Mouse (Mus musculus): ENCODE data around the gene F5. TPM values are rescaled to one million over a fixed set of nuclear protein-coding genes. Genes with fewer than 3 reads are reported as not detected.

Gene F5
- polyA plus RNA-seq, 1 experiment from 2014 or later = 28.2 TPM

GRCm38 (mm10) chr1:164251438-164251837 lies 99.8 kb downstream of the F5 start:
- H3K4me2 ChIP-seq (ENCODE audit: low read depth, low read length) = peak overlapping the region; percentile 94
- 60% methylated on average over 1 of the region's 1 CpGs for WGBS (ENCODE audit: insufficient replicate concordance)
- H3K27me3 ChIP-seq (ENCODE audit: insufficient read depth, low read length) = no peaks in the 10 kb centered on the region
- no peaks in the 10 kb centered on the region for H3K9me3 ChIP-seq (ENCODE audit: low read length)
- no peak for TF ChIP-seq EP300 (IDR thresholded peaks at IDR 0.05; ENCODE audit: low read depth)
- no peak for TF ChIP-seq CTCF (IDR thresholded peaks at IDR 0.05; ENCODE audit: low read depth)
- peak overlapping the region; percentile 90 for H3K4me3 ChIP-seq (ENCODE audit: low read depth, low read length)
- no peak for DNase-seq
- peak overlapping the region; percentile 95 for H3K27ac ChIP-seq (ENCODE audit: low read depth)
- peaks cover 34% of the 10 kb centered on the region for H3K4me1 ChIP-seq (ENCODE audit: insufficient read depth)
- peak overlapping the region; percentile 92; the same call in 1 of the 2 replicates for H3K9ac ChIP-seq (replicated peaks)
- peaks cover 3% of the 10 kb centered on the region; the same call in 1 of the 2 replicates for H3K36me3 ChIP-seq (replicated peaks; ENCODE audit: insufficient read depth, low read length)
- no peak for ATAC-seq

GRCm38 (mm10) chr1:164252551-164252950 lies 100.9 kb downstream of the F5 start:
- ATAC-seq = no peak
- TF ChIP-seq CTCF (IDR thresholded peaks at IDR 0.05; ENCODE audit: low read depth) (no peak), EP300 (IDR thresholded peaks at IDR 0.05; ENCODE audit: low read depth) (peak; percentile 30)
- H3K27me3 ChIP-seq (ENCODE audit: insufficient read depth, low read length) = no peaks in the 10 kb centered on the region
- no peak overlapping the region for H3K9ac ChIP-seq (replicated peaks)
- 53% methylated on average over 5 of the region's 5 CpGs for WGBS (ENCODE audit: insufficient replicate concordance)
- peak overlapping the region; percentile 94 for H3K4me2 ChIP-seq (ENCODE audit: low read depth, low read length)
- H3K4me3 ChIP-seq (ENCODE audit: low read depth, low read length) = peak overlapping the region; percentile 25
- H3K36me3 ChIP-seq (replicated peaks; ENCODE audit: insufficient read depth, low read length) = peaks cover 12% of the 10 kb centered on the region; the same call in 1 of the 2 replicates
- DNase-seq = peak; percentile 41
- H3K27ac ChIP-seq (ENCODE audit: low read depth) = peak overlapping the region; percentile 95
- no peaks in the 10 kb centered on the region for H3K9me3 ChIP-seq (ENCODE audit: low read length)
- peaks cover 30% of the 10 kb centered on the region for H3K4me1 ChIP-seq (ENCODE audit: insufficient read depth)

GRCm38 (mm10) chr1:164254836-164255235 lies 103.2 kb downstream of the F5 start:
- 47% methylated on average over 3 of the region's 3 CpGs for WGBS (ENCODE audit: insufficient replicate concordance)
- H3K4me2 ChIP-seq (ENCODE audit: low read depth, low read length) = no peak overlapping the region
- ATAC-seq (peak; percentile 38), DNase-seq (peak; percentile 30)
- peaks cover 23% of the 10 kb centered on the region for H3K4me1 ChIP-seq (ENCODE audit: insufficient read depth)
- H3K4me3 ChIP-seq (ENCODE audit: low read depth, low read length) = no peak overlapping the region
- TF ChIP-seq CTCF (IDR thresholded peaks at IDR 0.05; ENCODE audit: low read depth) = no peak
- no peak for TF ChIP-seq EP300 (IDR thresholded peaks at IDR 0.05; ENCODE audit: low read depth)
- H3K36me3 ChIP-seq (replicated peaks; ENCODE audit: insufficient read depth, low read length) = peaks cover 20% of the 10 kb centered on the region
- H3K27ac ChIP-seq (ENCODE audit: low read depth) = no peak overlapping the region
- no peak overlapping the region for H3K9ac ChIP-seq (replicated peaks)
- no peaks in the 10 kb centered on the region for H3K9me3 ChIP-seq (ENCODE audit: low read length)
- H3K27me3 ChIP-seq (ENCODE audit: insufficient read depth, low read length) = no peaks in the 10 kb centered on the region

GRCm38 (mm10) chr1:164260171-164261028 lies 108.8 kb downstream of the F5 start:
- no peak for TF ChIP-seq CTCF (IDR thresholded peaks at IDR 0.05; ENCODE audit: low read depth)
- no peak for TF ChIP-seq EP300 (IDR thresholded peaks at IDR 0.05; ENCODE audit: low read depth)
- Histone ChIP-seq H3K9me3 (ENCODE audit: low read length) (no peaks in the 10 kb centered on the region), H3K27ac (ENCODE audit: low read depth) (no peak overlapping the region), H3K4me2 (ENCODE audit: low read depth, low read length) (no peak overlapping the region), H3K4me3 (ENCODE audit: low read depth, low read length) (no peak overlapping the region), H3K27me3 (ENCODE audit: insufficient read depth, low read length) (no peaks in the 10 kb centered on the region), H3K9ac (replicated peaks) (no peak overlapping the region), H3K36me3 (replicated peaks; ENCODE audit: insufficient read depth, low read length) (peaks cover 41% of the 10 kb centered on the region), H3K4me1 (ENCODE audit: insufficient read depth) (peaks cover 4% of the 10 kb centered on the region; the same call in 1 of the 2 replicates)
- WGBS (ENCODE audit: insufficient replicate concordance) = 66% methylated on average over 16 of the region's 16 CpGs
- no peak for DNase-seq
- ATAC-seq = peak; percentile 23; the same call in 1 of the 2 replicates

- Histone ChIP-seq H3K9ac (replicated peaks) (no peak overlapping the region), H3K9me3 (ENCODE audit: low read length) (no peaks in the 10 kb centered on the region), H3K27me3 (ENCODE audit: insufficient read depth, low read length) (no peaks in the 10 kb centered on the region), H3K4me3 (ENCODE audit: low read depth, low read length) (no peak overlapping the region), H3K4me2 (ENCODE audit: low read depth, low read length) (no peak overlapping the region), H3K27ac (ENCODE audit: low read depth) (no peak overlapping the region), H3K4me1 (ENCODE audit: insufficient read depth) (peaks cover 4% of the 10 kb centered on the region; the same call in 1 of the 2 replicates), H3K36me3 (replicated peaks; ENCODE audit: insufficient read depth, low read length) (peaks cover 39% of the 10 kb centered on the region)
- TF ChIP-seq CTCF (IDR thresholded peaks at IDR 0.05; ENCODE audit: low read depth) (no peak), EP300 (IDR thresholded peaks at IDR 0.05; ENCODE audit: low read depth) (no peak)
- DNase-seq = peak; percentile 26
- 84% methylated on average over 7 of the region's 7 CpGs for WGBS (ENCODE audit: insufficient replicate concordance)
- peak; percentile 72 for ATAC-seq
Measured at GRCm38 (mm10) chr1:164261553-164261952, 109.9 kb downstream of the F5 start.

Other genes starting within 250 kb of the F5 start
- gene Scyl3, start 222.7 kb upstream of the F5 start, polyA plus RNA-seq (2015; fragmentation: Nextera tagmentation; extraction: Ambion mirVana) = 9.6 and 10.0 TPM in 2 replicates
- 3.1 and 3.4 TPM in 2 replicates for gene BC055324, start 157.0 kb upstream of the F5 start, polyA plus RNA-seq (2015; fragmentation: Nextera tagmentation; extraction: Ambion mirVana)
- gene Mettl18, start 156.9 kb upstream of the F5 start, polyA plus RNA-seq (2015; fragmentation: Nextera tagmentation; extraction: Ambion mirVana) = 4.0 and 4.1 TPM in 2 replicates
- gene Sele, start 103.6 kb upstream of the F5 start, polyA plus RNA-seq (2015; fragmentation: Nextera tagmentation; extraction: Ambion mirVana) = 0.06 and 0.11 TPM in 2 replicates
- 10.2 and 10.8 TPM in 2 replicates for gene Sell, start 89.9 kb upstream of the F5 start, polyA plus RNA-seq (2015; fragmentation: Nextera tagmentation; extraction: Ambion mirVana)
- 1.7 and 2.1 TPM in 2 replicates for gene Selp, start 36.6 kb upstream of the F5 start, polyA plus RNA-seq (2015; fragmentation: Nextera tagmentation; extraction: Ambion mirVana)
- 31.1 and 31.4 TPM in 2 replicates for gene Slc19a2, start 97.2 kb downstream of the F5 start, polyA plus RNA-seq (2015; fragmentation: Nextera tagmentation; extraction: Ambion mirVana)
- gene Ccdc181, start 123.7 kb downstream of the F5 start, polyA plus RNA-seq (2015; fragmentation: Nextera tagmentation; extraction: Ambion mirVana) = 2.6 and 2.7 TPM in 2 replicates
- gene Nme7, start 152.3 kb downstream of the F5 start, polyA plus RNA-seq (2015; fragmentation: Nextera tagmentation; extraction: Ambion mirVana) = 7.2 and 7.6 TPM in 2 replicates
- gene Blzf1, start 155.7 kb downstream of the F5 start, polyA plus RNA-seq (2015; fragmentation: Nextera tagmentation; extraction: Ambion mirVana) = 9.6 and 9.7 TPM in 2 replicates